Mouse (Mus musculus): ENCODE measurements at regions not wholly inside any gene's neighbourhood (a gene's known extent, or its start where the extent isn't known, plus 50 kb on each side); places are given as distances from the start of the nearest gene placed in this dataset.
A peak's percentile ranks its signal among the peaks of the same experiment; 100 is the strongest.

DNA sequence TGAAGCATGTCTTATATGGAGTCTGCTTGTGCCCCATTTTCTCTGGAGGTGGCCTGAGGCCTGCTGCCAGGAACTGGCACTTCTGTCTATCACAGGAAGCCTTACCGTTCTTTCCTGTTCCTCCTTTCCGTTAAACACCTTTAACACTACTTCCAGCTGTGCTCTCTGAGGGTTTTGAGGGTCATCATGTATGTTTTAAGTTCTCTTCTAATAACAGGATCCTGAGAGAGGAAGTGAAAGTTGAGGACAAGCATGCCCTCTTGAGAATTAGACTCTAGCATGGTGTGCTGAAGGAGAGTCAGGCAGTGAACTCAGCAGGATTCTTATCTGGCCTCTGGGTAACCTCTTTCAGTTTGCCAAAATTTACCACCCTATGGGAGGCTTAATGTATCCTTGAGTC, 418.0 kb upstream of the 9430069I07Rik start:
- peak; percentile 12 for DNase-seq (ENCODE audit: low read depth)

DNA sequence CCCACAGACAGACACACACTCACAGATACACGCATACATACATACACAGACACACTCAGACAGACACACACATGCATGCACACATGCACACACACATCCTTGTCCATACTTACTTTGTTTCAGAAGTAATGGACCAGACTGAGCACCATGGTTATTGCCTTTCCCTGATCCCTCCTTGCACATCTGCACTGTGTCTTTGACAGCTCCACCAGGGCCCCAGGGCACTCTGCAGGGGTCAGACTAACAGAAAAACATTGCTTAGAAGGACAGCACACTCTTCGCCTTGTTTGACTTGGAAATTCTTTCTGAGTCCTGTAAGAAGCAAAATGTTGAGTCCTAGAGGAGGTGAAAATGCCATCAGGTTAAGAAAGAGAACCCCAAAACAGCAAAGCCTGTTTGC, 394.1 kb upstream of the 9430069I07Rik start:
- no peak for DNase-seq (ENCODE audit: low read depth)

DNA sequence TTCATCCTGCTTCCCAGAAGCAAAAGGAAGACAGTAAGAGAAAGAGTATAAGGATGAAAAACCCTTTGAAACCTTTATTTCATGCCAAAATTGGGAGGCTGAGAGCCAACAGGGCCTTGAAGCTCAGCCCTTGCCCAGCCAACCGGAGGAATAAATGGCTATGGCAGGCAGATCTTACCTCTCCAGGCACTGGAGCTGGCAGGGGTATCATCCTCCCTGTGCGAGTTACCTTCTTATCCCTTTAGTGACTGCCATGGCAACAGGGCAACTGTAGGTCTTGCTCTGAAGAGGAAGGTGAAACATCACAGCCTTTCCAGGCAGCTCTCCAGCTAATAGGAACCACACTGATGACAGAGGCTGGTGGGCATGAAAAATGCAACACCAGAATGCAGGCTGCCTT, 393.3 kb upstream of the 9430069I07Rik start:
- DNase-seq (ENCODE audit: low read depth) = no peak

DNA sequence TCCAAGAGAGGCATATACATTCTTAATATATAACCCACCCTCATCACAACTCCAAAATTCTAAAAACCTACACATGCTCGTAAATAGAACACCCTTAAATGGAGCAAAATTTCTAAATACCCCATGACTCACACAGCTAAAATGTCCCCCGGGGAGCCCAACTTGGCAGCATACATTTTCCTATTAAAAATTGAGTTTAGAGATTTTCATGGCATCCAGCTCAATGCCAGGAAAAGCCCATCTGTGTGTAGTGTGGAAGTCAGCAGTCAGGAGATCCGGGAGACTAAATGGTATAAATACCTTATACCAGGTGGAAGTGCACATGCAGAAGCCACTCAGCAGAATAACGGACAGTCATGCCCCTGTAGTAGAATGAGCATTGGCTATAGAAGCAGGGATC, 389.4 kb upstream of the 9430069I07Rik start:
- no peak for DNase-seq (ENCODE audit: low read depth)

DNA sequence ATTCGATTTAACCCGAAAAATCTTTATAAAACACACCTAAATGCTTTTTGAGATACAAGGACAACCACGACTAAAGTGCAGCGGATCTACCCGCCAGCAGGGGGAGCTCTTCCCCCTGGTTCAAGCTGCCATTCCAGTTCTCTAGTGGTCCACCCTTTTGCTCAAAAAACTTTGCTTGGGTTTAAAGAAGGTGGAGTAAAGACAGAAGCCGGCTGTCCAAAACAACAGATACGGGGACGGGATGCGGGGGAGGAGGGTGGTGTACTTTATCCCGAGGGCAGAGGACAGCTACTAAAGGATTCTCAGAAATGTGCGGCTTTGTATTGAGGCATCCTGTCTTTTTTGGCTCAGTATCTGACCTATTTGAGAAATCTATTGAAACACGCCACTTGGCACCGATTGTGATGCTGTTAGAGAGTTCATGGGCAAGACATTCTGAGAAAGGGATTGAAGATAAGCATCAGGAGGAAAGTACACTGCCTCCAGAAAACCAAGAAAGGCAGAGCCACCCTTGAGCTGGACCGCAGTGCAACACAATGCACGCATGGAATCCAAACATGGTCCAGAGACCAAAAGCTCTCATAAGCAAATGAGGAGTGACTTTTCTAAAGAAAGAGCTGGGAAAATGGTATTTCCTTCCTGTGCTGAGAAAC, 385.6 kb upstream of the 9430069I07Rik start:
- DNase-seq (ENCODE audit: low read depth) = peak; percentile 31

DNA sequence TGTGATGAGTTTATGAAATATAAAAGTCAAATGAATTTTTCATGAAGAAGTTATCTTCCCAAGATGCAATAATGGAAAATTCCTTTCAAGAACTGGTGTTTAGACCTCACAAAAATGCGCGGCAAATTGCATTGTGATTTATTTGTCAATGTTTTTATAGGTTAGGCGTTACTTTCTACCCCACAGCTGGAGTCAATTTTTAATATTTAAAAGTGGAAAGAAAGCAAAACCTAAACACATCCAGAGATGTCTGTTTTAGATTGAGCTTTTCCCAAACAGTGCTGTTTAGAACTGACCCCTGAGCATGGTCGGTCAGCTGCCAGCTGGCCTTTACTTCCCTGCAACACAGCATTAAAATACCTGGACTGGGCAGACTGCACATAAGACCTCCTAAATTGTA, 383.8 kb upstream of the 9430069I07Rik start:
- DNase-seq (ENCODE audit: low read depth) = no peak

All from c-Kit-positive CD71-negative TER-119-negative erythroid progenitor cells, embryonic 14.5 days (primary cell).